Mouse (Mus musculus) liver, adult 2 months (tissue): ENCODE measurements around the gene Trpv2.

Experiments used
- CTCF ChIP-seq: fragments of 200-500 bp; IDR thresholded peaks from 2 replicates; pipeline ENCODE4 v1.5.1; 2011; ENCODE audit warnings: low read depth, low read length, control low read depth
- POLR2A ChIP-seq: fragments of 200-500 bp; IDR thresholded peaks from 2 replicates; pipeline ENCODE4 v1.6.1; 2011; ENCODE audit warnings: low read length, control low read depth; ENCODE audit not compliant: insufficient read depth; ENCODE audit errors: extremely low read depth

- no peak for TF ChIP-seq CTCF
- no peak for TF ChIP-seq POLR2A
Observed at GRCm38 (mm10) chr11:62557205-62557604, 17.1 kb upstream of the Trpv2 start.
